Mouse (Mus musculus) spleen, adult 2 months (tissue): ENCODE measurements around the gene Csta1.

Source experiments
- CTCF ChIP-seq: fragments of 200-500 bp; IDR thresholded peaks from 2 replicates; pipeline ENCODE4 v1.5.1; 2011; ENCODE audit warnings: mild to moderate bottlenecking, inconsistent platforms; ENCODE audit not compliant: insufficient read depth, insufficient read length, insufficient replicate concordance; ENCODE audit errors: extremely low read depth
- POLR2A ChIP-seq: fragments of 200-500 bp; IDR thresholded peaks from 2 replicates; pipeline ENCODE4 v1.6.1; 2011; ENCODE audit warnings: low read depth, low read length, inconsistent platforms

- no peak for TF ChIP-seq CTCF
- no peak for TF ChIP-seq POLR2A
These were observed 28.8 kb downstream of the Csta1 start for GRCm38 (mm10) chr16:36102211-36102610.
